Mouse (Mus musculus) WW6 (cell line): ENCODE measurements at regions not wholly inside any gene's neighbourhood (a gene's known extent, or its start where the extent isn't known, plus 50 kb on each side); places are given as distances from the start of the nearest gene placed in this dataset.

Experiments
- DNase-seq: peaks from one replicate; pipeline ENCODE4 v3.0.0-alpha.2; 2013; ENCODE audit warnings: low read depth, low spot score

GRCm38 (mm10) chr2:137706528-137706988 is 549.8 kb upstream of the Btbd3 start:
- no peak for DNase-seq

DNA sequence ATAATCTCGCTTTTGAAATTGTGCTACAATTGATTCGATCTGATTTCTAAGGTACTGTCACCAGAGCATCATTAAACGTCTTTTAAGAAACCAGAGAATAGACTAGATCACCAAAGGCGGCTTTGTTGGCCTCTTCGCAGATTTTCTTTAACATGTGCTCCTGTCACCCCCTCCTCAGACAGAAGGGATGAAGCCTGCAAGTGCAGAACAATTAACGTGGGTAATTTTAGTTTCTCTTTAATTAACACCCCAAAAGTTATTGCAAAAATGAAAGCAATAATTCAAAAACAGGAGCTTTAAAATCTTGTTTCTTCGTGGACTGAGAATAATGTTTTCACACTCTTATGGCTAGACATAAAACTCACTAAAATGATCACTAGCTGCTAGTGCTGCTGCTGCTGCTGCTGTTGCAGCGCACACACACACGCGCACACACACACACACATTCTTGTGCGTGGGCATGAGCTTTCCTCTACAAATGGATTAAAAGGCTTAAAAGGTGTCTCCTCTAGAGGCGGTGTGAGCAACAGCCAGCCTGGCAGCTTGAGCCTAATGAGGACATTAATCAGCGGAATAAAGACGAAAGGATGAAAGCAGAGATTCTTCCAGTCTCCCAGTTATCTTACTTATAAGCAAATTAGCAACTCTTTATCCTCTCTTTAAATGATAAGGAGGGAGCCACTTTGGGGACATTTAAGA is 550.5 kb upstream of the Btbd3 start:
- no peak for DNase-seq

DNA sequence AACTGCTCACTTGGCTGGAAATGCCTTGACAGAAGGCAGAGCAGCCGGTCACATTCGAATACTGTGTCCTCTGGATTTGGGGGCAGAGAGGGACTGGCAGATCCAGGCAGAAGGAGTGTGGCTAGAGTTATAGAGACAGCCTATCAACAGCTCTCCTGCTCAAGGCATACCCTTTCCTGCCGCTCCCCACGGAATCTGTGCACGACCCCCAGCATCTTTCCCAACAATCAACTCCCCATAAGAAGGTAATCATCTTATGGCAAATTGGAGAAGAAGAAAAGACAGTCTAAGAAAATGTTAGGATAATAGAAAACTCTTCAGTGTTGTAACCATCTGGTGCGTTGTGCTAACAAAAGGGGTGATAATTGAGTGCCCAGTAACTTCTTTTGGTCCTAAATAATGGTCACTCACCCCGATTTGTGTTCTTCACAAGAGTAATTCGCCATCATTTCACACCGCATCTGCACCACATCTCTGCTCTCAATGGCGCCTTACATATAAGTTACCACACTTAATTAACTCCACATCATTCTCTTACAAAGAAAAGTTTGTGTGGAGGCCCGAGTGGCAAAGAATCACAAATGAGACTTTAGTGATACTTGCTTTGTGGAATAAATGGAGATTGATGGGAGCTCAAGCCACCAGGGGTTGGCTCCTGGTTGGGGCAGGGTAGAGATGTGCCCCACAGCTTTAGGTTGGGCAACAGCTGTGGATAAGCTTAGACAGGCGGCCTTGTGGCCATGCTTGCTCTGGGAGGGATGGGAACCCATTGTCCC is 551.2 kb upstream of the Btbd3 start:
- DNase-seq: no peak

DNA sequence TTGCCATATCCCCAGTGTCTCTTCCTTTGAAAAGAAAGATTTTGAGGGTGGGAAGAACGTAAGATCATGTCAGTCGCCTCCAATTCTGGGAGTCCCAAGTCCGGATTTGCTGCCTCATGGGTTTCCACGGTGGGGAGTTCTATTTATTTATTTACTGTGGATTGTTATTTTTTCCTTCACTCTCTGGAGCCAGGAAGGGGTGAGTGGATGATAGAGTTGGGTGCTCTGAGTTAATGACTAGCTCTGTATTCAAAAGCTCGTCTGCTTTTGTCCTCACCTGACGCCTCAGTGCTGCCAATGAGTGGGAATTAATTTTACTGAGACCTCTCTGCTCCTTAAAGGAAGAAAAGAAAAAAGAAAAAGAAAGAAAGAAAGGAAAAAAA is 551.8 kb upstream of the Btbd3 start:
- no peak for DNase-seq

- DNase-seq: no peak
These were observed 552.3 kb upstream of the Btbd3 start for GRCm38 (mm10) chr2:137704051-137704450.

- DNase-seq: no peak
These were observed 560.5 kb upstream of the Btbd3 start for GRCm38 (mm10) chr2:137695885-137696284.

GRCm38 (mm10) chr2:137694020-137694419 is 562.3 kb upstream of the Btbd3 start:
- DNase-seq: no peak

DNA sequence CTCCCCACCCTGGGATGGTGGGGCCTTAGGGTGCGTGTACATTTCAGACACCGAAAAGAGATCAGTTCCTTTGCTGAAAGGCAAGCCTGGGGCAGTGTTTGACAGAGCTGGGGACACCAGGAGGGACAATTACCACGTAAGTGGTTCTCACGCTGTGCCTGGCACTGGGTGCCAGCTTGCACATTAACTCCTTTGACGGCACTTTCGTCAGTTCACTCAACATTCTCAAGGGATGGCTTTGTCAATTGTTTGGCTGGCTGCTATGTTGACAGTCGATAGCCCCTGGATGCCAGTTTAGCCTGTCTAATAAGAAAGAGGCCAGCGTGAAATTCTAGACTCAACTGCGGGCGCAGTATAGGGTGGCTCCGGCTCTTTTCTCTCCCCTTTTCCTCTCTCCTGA is 569.2 kb upstream of the Btbd3 start:
- DNase-seq: no peak

DNA sequence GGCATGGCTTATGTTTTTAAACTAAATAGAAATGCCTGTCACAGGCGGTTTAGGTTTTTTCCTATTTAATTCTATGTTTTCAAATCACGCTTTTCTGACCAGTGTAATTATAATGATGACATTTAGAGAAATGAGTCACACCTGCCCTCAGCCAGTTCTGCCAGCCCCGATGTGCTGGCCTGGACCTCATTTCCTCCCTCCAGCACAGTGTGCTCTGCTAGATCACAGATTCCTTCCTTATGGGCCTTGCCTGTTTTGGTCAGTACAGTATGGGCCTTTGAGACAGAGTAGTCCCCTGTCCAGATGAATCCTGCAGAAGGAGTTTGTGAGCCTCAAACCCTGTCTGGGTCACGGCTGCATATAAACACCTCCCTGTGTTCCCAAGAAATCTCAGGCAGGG is 569.6 kb upstream of the Btbd3 start:
- no peak for DNase-seq

DNA sequence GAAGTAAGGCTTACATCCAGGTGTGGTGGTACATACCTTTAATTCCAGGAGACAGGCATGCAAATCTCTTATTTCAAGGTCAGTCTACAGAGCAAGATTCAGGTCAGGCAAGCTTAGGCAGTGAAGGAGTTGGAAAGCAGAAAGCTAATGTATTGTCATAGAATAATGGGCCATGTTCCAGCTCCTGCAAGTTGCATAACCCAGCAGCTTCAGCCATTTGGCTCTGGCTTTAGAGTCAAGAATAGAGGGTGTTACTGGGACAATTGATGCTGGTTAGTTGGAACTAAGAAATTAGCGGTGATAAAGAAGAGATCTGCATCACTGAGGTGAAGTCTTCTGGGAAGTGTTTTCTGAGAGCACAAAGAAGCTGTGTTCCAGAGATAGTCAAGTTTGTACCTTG is 565.3 kb upstream of the Jag1 start:
- DNase-seq: no peak

DNA sequence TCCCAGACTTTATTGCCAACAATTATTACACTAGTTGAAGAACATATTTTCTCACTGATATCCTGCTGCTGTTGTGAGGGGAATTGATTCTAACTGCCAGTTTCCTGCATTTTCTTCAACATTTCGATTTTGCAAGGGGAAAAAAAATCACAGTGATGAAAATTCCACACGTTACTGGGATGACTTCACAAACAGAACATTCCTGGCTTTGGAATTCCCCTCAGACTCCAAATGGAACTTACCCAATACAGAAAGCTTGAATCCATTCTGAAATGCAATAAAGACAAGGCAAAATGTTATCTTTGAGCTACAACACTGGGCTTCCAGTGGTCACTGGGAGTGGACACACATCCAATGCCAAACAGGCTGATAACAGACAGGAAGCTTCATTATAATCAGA is 546.7 kb upstream of the Jag1 start:
- no peak for DNase-seq

DNA sequence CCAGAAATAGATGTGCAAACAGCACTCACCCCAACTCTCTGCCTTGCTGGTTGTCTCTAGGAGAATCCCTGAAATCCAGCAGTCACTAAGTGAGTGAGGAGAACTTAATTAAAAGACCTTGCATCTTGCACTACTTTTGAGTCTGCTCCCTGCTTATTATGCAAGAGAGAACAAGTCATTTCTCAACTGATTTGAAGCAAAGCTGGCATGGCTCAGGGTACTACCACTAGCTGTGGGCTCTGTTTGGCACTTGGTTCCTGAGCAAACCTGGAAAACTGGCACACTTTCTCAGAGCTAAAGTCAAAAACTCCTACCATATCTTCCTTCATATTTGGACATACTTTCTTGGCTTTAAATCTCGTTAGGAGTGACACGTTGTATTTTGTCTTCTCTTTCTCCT is 545.8 kb upstream of the Jag1 start:
- DNase-seq: no peak

- no peak for DNase-seq
These were observed 544.0 kb upstream of the Jag1 start for GRCm38 (mm10) chr2:137660449-137660848.

GRCm38 (mm10) chr2:137654296-137654695 is 537.9 kb upstream of the Jag1 start:
- DNase-seq: no peak

GRCm38 (mm10) chr2:137644160-137644559 is 527.7 kb upstream of the Jag1 start:
- no peak for DNase-seq

DNA sequence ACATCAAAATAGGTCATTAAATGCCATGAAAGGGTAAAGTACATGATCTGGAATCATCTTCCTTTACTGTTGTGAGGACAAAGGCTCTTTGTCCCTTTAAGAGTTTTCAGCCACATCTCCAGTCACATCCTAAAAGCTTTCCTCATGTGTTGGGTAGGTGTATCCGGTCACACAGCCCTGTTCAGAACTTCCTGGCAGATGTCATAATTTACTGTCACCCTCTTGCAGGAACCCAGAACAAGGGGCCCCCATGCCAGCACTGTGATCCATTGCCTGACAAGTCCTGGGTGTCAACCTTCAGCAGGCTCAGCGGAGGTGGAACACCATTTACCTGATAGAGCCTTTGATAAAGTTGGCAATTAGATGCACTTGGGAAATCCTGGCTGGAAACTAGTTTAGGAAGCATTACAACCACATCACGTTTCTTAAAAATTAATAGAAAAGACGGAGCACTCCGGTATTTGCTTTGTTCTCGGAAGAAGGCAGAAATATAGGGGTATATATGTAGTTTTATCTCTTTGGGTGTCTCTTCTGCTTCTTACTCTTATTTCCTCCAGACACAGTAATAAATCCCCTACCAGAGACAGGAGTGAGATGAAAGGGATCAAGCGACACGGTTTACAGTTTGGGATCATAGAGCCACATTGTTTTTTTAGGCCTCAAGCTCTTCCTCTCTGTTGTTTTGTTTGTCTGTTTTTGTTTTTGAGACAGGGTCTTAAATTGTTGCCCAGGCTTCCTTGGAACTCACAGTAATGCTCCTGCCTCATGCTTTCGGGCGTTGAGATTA is 527.0 kb upstream of the Jag1 start:
- DNase-seq: no peak

GRCm38 (mm10) chr2:137635019-137635621 is 518.7 kb upstream of the Jag1 start:
- DNase-seq: no peak

GRCm38 (mm10) chr2:137616637-137617036 is 500.2 kb upstream of the Jag1 start:
- no peak for DNase-seq

DNA sequence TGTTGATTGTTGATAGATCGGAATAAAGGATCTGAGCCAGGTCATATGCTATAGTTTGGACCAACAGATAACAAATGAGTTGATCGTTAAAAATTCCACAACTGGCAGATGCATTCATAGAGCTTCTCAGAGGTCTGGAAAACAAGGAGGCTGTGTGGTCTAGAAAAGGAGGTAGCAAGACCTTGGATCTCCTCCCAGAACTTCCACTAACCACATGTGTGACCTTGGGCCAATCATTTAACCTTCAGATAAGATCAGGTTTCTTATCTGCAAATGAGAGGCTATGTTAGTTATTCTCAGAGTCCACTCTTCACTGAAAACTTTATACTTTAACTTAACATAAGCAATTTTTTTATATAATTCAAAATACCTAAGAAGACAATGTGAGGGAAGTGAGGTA is 497.3 kb upstream of the Jag1 start:
- DNase-seq: no peak

DNA sequence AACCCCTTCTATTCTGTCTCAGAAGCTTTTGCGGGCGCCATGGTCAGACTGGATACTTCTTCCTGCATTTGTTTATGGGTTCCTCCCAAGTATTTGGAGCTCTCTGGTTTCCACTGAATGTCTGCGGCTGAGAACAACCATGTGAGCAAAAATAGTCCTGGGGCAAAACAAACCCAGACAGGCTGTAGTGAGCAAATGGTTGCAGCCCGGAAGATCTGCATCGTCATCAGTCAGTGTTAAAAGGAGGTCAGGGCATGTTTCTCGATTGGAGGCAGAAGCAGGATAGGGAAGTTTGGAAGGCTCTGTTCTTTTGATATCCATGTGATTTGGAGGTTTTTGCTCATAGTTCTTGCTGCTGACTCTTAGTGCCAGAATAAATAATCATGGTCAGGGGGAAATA is 492.1 kb upstream of the Jag1 start:
- DNase-seq: no peak

DNA sequence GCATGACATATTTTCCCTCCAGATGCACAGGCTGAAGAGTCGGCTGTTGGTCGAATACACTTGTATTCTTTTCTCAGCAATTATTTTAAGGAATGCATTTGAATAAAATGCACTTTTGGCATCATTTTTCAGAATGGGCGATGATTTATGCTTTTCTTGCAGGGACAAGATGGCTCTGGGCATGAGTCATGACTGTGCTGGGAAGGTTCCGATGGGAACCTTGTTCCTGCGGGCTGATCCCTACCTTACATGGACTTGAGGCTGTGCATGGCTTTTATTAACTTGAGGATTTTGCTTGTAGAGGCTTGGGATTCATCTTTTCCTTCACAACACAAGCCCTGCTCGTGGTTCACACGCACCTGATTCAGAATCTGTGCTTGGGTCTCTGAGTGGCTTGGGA is 481.7 kb upstream of the Jag1 start:
- no peak for DNase-seq

DNA sequence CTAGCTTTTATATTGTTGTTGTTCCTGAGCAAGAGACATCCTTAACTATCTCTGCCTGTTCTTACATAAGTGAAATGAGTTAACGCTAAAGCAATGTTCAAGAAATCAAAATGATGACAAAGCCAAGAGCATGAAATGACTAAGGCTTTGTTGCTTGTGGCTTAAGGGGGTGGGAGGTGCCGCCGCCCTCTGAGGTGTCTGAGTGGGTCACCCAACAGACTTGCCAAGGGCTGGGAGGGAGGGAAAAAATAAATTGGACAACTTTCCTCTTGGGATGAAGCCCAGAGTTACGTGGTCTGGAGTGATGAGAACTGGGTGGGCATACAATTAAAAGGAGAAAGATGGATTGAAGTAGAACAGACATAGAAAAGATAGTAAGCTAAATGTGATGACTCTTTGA is 478.1 kb upstream of the Jag1 start:
- no peak for DNase-seq
